Mouse (Mus musculus) liver, embryonic 13.5 days (tissue): ENCODE data around the gene Foxc2. TPM values are rescaled to one million over a fixed set of nuclear protein-coding genes. Genes with fewer than 3 reads are reported as not detected.

Source experiments
- ATAC-seq: fragments of 200-750 bp; cut with Nextera tagmentation; 2 replicates; pipeline ENCODE4 v1.8.0; 2017; ENCODE audit warnings: low read depth, mild to moderate bottlenecking, moderate number of reproducible peaks, moderate library complexity
- DNase-seq: peaks from one replicate; pipeline ENCODE4 v3.0.0; 2022
- H3K27ac ChIP-seq: fragments of 300-500 bp; sonication (generic); 2 replicates; pipeline ENCODE4 v1.5.1; 2015; ENCODE audit warnings: moderate library complexity, mild to moderate bottlenecking, inconsistent platforms
- H3K27me3 ChIP-seq: fragments of 300-500 bp; sonication (generic); 2 replicates; pipeline ENCODE4 v1.6.1; 2015; ENCODE audit warnings: mild to moderate bottlenecking, inconsistent platforms
- H3K36me3 ChIP-seq: fragments of 300-500 bp; sonication (generic); 2 replicates; pipeline ENCODE4 v1.6.1; 2015; ENCODE audit warnings: mild to moderate bottlenecking, inconsistent platforms
- H3K4me1 ChIP-seq: fragments of 300-500 bp; sonication (generic); replicated peaks from 2 replicates; pipeline ENCODE4 v1.6.1; 2015; ENCODE audit warnings: inconsistent platforms
- H3K4me2 ChIP-seq: fragments of 300-500 bp; sonication (generic); 2 replicates; pipeline ENCODE4 v1.6.1; 2015; ENCODE audit warnings: inconsistent platforms, mild to moderate bottlenecking, moderate library complexity
- H3K4me3 ChIP-seq: fragments of 300-500 bp; sonication (generic); replicated peaks from 2 replicates; pipeline ENCODE4 v1.5.1; 2015; ENCODE audit warnings: mild to moderate bottlenecking, inconsistent platforms
- H3K9ac ChIP-seq: fragments of 300-500 bp; sonication (generic); 2 replicates; pipeline ENCODE4 v1.6.1; 2015; ENCODE audit warnings: mild to moderate bottlenecking, inconsistent platforms
- H3K9me3 ChIP-seq: fragments of 300-500 bp; sonication (generic); replicated peaks from 2 replicates; pipeline ENCODE4 v1.6.1; 2016; ENCODE audit warnings: inconsistent platforms
- WGBS: fragments of 180-500 bp; shearing (Covaris S2); methylation state at CpG from one replicate; pipeline ENCODE4 v1.1.7; 2015; ENCODE audit not compliant: insufficient replicate concordance; 5-methylcytosine and 5-hydroxymethylcytosine counted together
- polyA plus RNA-seq: library from polyadenylated mRNA; unstranded; fragments of >200 nt; fragmentation: Nextera tagmentation; extraction: Ambion mirVana; gene quantifications from 2 replicates; pipeline ENCODE4 v1.2.1, GENCODE M21; 2015

The Foxc2 gene
- polyA plus RNA-seq, 1 experiment from 2014 or later: 0.22 TPM

DNA sequence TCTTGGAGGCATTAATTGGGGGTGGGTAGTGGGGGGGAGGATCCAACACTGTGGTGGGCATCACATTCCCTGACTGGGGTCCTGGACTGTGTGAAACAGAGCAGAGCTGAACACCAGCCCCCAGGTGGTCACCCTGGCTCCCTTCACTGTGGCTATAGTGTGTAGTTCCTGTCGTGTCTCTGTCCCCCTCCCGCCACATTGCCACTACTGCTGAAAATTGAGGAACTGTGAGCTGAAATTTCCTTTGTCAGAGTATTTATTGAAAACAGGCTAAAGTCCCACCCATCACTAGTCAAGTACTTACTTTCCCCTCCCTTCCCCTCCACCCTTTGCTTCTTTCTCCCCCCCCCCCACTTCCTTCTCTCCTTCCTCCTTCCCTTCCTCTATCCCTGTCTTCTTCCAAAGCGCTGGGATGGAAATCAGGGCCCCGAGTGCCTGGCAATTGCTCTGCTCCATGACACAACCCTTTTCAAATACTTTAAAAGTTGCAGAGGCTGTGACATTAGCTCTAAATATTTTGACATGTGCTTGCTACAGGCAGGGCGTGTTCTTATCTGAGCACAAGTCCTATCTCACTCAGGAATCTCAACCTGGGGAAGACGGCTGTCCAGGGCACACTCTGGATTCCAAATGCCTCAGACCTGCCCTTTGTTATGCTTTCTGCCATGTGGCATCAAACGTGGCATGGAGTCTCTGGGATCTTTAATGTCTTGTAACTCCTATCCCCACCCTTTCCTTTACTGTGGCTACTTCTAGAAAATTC is 4.6 kb upstream of the Foxc2 start:
- no peak for DNase-seq
- 16% methylated on average over 7 of the region's 7 CpGs for WGBS

GRCm38 (mm10) chr8:121113261-121113660 is 2.7 kb upstream of the Foxc2 start:
- Histone ChIP-seq H3K4me3 (no peak overlapping the region), H3K9ac (no peak overlapping the region), H3K4me1 (peaks cover 15% of the 10 kb centered on the region), H3K9me3 (no peaks in the 10 kb centered on the region), H3K36me3 (no peaks in the 10 kb centered on the region), H3K27me3 (peaks cover 78% of the 10 kb centered on the region), H3K27ac (no peak overlapping the region), H3K4me2 (no peak overlapping the region)
- ATAC-seq: 0 out of 2 replicates have a peak, but pooled peaks have one; percentile 37
- under 1% methylated on average over 21 of the region's 21 CpGs for WGBS
- peak; percentile 84 for DNase-seq

More for the DNA sequence above, 4.6 kb upstream of the Foxc2 start:
- no peak for ATAC-seq
- H3K9me3 ChIP-seq: no peaks in the 10 kb centered on the region
- H3K27ac ChIP-seq: no peak overlapping the region
- no peak overlapping the region for H3K9ac ChIP-seq
- no peak overlapping the region for H3K4me2 ChIP-seq
- H3K4me1 ChIP-seq: peaks cover 23% of the 10 kb centered on the region
- 0 out of 2 replicates have a peak, but pooled peaks cover 4% of the 10 kb centered on the region for H3K36me3 ChIP-seq
- peaks cover 59% of the 10 kb centered on the region for H3K27me3 ChIP-seq
- no peak overlapping the region for H3K4me3 ChIP-seq

- no peak overlapping the region for H3K27ac ChIP-seq
- H3K4me3 ChIP-seq: no peak overlapping the region
- peaks cover 94% of the 10 kb centered on the region for H3K27me3 ChIP-seq
- DNase-seq (no peak), ATAC-seq (no peak)
- WGBS: 3% methylated on average over 25 of the region's 25 CpGs
- H3K36me3 ChIP-seq: no peaks in the 10 kb centered on the region
- peaks cover 8% of the 10 kb centered on the region; the same call in 1 of the 2 replicates for H3K4me1 ChIP-seq
- no peaks in the 10 kb centered on the region for H3K9me3 ChIP-seq
- no peak overlapping the region for H3K9ac ChIP-seq
- no peak overlapping the region for H3K4me2 ChIP-seq
Observed at GRCm38 (mm10) chr8:121115136-121115535, 835 bp upstream of the Foxc2 start.

DNA sequence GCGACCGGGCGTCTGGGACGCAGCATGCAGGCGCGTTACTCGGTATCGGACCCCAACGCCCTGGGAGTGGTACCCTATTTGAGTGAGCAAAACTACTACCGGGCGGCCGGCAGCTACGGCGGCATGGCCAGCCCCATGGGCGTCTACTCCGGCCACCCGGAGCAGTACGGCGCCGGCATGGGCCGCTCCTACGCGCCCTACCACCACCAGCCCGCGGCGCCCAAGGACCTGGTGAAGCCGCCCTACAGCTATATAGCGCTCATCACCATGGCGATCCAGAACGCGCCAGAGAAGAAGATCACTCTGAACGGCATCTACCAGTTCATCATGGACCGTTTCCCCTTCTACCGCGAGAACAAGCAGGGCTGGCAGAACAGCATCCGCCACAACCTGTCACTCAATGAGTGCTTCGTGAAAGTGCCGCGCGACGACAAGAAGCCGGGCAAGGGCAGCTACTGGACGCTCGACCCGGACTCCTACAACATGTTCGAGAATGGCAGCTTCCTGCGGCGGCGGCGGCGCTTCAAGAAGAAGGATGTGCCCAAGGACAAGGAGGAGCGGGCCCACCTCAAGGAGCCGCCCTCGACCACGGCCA is 717 bp downstream of the Foxc2 start:
- Histone ChIP-seq H3K9me3 (no peaks in the 10 kb centered on the region), H3K36me3 (no peaks in the 10 kb centered on the region), H3K27me3 (peaks cover 99% of the 10 kb centered on the region), H3K4me3 (peak overlapping the region; percentile 53), H3K4me2 (peak overlapping the region; percentile 67), H3K9ac (no peak overlapping the region), H3K27ac (no peak overlapping the region), H3K4me1 (peaks cover 8% of the 10 kb centered on the region; the same call in 1 of the 2 replicates)
- 2% methylated on average over 54 of the region's 55 CpGs for WGBS
- DNase-seq: no peak
- ATAC-seq: no peak; the same call in 1 of the 2 replicates

DNA sequence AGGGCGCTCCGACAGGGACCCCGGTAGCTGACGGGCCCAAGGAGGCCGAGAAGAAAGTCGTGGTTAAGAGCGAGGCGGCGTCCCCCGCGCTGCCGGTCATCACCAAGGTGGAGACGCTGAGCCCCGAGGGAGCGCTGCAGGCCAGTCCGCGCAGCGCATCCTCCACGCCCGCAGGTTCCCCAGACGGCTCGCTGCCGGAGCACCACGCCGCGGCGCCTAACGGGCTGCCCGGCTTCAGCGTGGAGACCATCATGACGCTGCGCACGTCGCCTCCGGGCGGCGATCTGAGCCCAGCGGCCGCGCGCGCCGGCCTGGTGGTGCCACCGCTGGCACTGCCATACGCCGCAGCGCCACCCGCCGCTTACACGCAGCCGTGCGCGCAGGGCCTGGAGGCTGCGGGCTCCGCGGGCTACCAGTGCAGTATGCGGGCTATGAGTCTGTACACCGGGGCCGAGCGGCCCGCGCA is 1.2 kb downstream of the Foxc2 start:
- peaks cover 8% of the 10 kb centered on the region; the same call in 1 of the 2 replicates for H3K4me1 ChIP-seq
- no peak overlapping the region for H3K9ac ChIP-seq
- no peak for DNase-seq
- ATAC-seq: no peak
- no peak overlapping the region for H3K27ac ChIP-seq
- peaks cover 100% of the 10 kb centered on the region for H3K27me3 ChIP-seq
- H3K4me3 ChIP-seq: peak overlapping the region; percentile 53
- no peaks in the 10 kb centered on the region for H3K9me3 ChIP-seq
- WGBS: 2% methylated on average over 62 of the region's 62 CpGs
- peak overlapping the region; percentile 67 for H3K4me2 ChIP-seq
- no peaks in the 10 kb centered on the region for H3K36me3 ChIP-seq

DNA sequence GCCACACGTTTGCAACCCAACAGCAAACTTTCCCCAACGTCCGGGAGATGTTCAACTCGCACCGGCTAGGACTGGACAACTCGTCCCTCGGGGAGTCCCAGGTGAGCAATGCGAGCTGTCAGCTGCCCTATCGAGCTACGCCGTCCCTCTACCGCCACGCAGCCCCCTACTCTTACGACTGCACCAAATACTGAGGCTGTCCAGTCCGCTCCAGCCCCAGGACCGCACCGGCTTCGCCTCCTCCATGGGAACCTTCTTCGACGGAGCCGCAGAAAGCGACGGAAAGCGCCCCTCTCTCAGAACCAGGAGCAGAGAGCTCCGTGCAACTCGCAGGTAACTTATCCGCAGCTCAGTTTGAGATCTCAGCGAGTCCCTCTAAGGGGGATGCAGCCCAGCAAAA is 1.9 kb downstream of the Foxc2 start:
- WGBS: 2% methylated on average over 28 of the region's 28 CpGs
- no peaks in the 10 kb centered on the region for H3K9me3 ChIP-seq
- H3K27me3 ChIP-seq: peaks cover 100% of the 10 kb centered on the region
- H3K4me1 ChIP-seq: peaks cover 8% of the 10 kb centered on the region; the same call in 1 of the 2 replicates
- H3K27ac ChIP-seq: no peak overlapping the region
- peak overlapping the region; percentile 67; the same call in 1 of the 2 replicates for H3K4me2 ChIP-seq
- H3K4me3 ChIP-seq: peak overlapping the region; percentile 53
- DNase-seq (no peak), ATAC-seq (no peak)
- no peak overlapping the region; the same call in 1 of the 2 replicates for H3K9ac ChIP-seq
- H3K36me3 ChIP-seq: no peaks in the 10 kb centered on the region

DNA sequence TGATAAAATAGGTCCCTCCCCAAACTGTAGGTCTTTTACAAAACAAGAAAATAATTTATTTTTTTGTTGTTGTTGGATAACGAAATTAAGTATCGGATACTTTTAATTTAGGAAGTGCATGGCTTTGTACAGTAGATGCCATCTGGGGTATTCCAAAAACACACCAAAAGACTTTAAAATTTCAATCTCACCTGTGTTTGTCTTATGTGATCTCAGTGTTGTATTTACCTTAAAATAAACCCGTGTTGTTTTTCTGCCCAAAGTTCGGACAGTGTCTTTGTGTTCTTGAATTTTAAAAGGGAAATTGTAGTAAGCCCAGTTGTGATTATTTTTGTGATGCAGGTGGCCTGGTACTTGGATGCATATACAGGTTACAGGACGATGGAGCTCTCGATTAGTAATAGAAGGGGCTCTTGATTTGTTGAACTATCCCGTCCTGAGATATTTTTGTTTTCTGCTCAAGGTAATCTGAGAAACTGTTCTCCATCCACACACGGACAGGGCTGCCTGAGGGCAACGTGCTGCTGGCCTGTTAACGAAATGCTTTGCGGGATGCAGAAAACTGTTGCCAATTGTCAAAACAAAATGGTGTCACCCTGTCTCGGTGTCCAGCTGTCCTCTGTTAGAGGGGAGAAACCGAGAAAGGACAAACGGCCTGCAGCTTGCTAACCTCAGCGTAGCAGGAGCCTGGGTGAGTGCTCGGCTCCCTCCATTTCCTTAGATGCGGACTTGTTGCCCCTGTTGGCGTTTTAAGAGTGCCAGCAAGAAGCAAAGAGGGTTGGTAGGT is 2.9 kb downstream of the Foxc2 start:
- Histone ChIP-seq H3K9me3 (no peaks in the 10 kb centered on the region), H3K4me2 (no peak overlapping the region), H3K4me1 (peaks cover 8% of the 10 kb centered on the region; the same call in 1 of the 2 replicates), H3K27ac (no peak overlapping the region), H3K9ac (no peak overlapping the region), H3K27me3 (peaks cover 100% of the 10 kb centered on the region), H3K4me3 (no peak overlapping the region), H3K36me3 (no peaks in the 10 kb centered on the region)
- ATAC-seq (no peak), DNase-seq (no peak)
- 5% methylated on average over 18 of the region's 18 CpGs for WGBS

DNA sequence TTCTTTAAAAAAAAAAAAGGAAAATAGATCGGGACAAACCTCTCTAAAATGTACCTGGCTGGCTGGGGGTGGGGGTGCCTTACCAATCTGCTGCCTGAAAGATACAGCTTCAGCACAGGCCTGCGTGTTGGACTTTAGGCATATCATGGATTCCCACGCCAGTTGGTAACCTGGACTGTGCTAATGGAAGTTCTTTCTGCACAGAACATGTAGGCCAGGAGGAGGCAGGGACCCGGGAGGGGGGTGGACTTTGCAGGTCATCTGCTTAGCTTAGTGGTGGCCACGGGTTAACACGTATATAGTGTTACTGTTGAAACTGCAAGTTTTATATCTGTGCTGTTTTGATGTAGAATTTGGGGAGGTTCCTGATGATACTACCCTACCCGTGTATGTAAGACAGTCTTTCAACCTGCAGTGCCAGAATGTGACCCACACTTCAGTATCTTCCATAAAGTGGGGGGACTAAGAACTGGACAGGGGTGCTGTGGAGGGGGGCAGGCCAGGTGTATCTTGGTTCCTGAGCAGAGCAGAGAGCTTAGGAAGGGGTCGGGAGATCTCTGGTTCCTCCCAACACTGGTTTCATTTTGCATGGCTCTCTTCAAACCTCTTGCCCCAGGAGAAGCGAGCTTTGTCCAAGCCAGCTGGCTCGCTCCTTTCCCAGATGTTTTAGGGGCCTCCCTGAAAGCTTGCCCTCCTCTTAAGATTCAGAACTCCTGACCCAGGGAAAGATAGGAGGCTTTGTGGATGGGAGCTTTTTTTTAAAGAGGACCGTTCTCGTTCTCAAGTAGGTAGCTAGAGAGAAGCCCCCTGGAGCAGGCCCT is 3.9 kb downstream of the Foxc2 start:
- no peak for DNase-seq
- no peak for ATAC-seq

DNA sequence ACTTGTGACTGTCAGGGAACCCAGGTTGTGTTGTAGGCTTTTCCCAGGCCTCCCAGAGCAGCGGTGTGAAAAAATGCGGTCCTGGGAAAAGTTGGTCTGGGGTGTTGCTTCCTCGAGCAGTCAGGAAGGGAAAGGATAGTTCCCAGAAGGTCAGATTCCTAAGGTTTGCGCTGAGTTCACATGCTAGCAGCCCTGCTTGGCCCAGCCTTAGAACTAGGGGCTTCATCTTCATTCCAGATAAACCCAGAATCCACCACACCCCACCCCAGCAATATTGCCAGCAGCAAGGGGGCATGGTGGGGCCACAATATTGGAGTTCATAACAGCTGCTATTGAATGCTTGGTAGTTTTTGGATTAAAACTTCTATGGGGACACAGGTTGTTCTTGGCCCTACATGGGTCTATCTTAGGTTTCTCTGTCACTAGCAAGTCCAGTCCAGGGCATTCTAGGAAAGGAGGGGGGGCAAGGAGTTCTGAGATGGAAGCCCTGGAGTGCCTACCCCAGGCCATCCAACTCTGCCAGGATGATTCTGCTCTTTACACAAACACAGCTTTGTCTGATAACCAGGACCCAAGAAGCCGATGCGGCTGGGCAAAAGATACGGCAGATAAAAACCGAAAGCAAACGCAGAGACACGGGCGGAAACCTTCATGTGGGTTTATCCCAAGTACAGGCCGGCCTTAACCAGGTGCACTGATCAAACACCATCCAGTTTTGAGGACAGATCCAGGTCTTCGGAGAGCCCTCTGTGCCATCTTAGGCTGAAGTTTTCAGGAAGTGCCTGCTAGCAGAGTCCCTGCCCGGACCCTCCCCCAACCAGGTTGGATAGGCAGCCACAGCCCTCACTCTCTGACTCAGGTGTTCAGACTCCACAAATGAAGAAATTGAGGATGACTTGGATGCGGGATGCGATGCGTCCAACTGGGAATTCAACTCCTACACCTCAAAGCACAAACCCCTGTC is 4.8 kb downstream of the Foxc2 start:
- Histone ChIP-seq H3K27me3 (peaks cover 100% of the 10 kb centered on the region), H3K4me3 (no peak overlapping the region), H3K36me3 (no peaks in the 10 kb centered on the region), H3K4me1 (peaks cover 11% of the 10 kb centered on the region), H3K4me2 (no peak overlapping the region), H3K9ac (no peak overlapping the region), H3K9me3 (no peaks in the 10 kb centered on the region), H3K27ac (no peak overlapping the region)
- ATAC-seq: no peak
- no peak for DNase-seq
- 14% methylated on average over 17 of the region's 17 CpGs for WGBS

More for the DNA sequence above, 3.9 kb downstream of the Foxc2 start:
- no peak overlapping the region for H3K9ac ChIP-seq
- H3K9me3 ChIP-seq: no peaks in the 10 kb centered on the region
- H3K27me3 ChIP-seq: peaks cover 100% of the 10 kb centered on the region
- 15% methylated on average over 12 of the region's 12 CpGs for WGBS
- H3K4me1 ChIP-seq: peaks cover 8% of the 10 kb centered on the region; the same call in 1 of the 2 replicates
- no peak overlapping the region for H3K4me3 ChIP-seq
- H3K4me2 ChIP-seq: no peak overlapping the region
- no peaks in the 10 kb centered on the region for H3K36me3 ChIP-seq
- H3K27ac ChIP-seq: no peak overlapping the region

GRCm38 (mm10) chr8:121121704-121122103 is 5.7 kb downstream of the Foxc2 start:
- WGBS: 25% methylated on average over 8 of the region's 8 CpGs
- no peak for DNase-seq
- no peak overlapping the region for H3K9ac ChIP-seq

More at GRCm38 (mm10) chr8:121121704-121122103, 5.7 kb downstream of the Foxc2 start:
- Histone ChIP-seq H3K9me3 (no peaks in the 10 kb centered on the region), H3K27me3 (peaks cover 100% of the 10 kb centered on the region), H3K36me3 (no peaks in the 10 kb centered on the region), H3K4me2 (no peak overlapping the region), H3K27ac (no peak overlapping the region), H3K4me1 (peaks cover 5% of the 10 kb centered on the region), H3K4me3 (no peak overlapping the region)
- no peak for ATAC-seq
